Mouse (Mus musculus) E14TG2a.4 (cell line): ENCODE data around the gene Mark1.

Source experiments
- CTCF ChIP-seq: conservative IDR thresholded peaks from 2 replicates; pipeline ENCODE4 v1.5.1; 2014; ENCODE audit warnings: low read length
- NANOG ChIP-seq: IDR thresholded peaks from 2 replicates; pipeline ENCODE4 v1.6.1; 2014; ENCODE audit warnings: borderline replicate concordance, low read length, mixed read lengths
- POU5F1 ChIP-seq: IDR thresholded peaks from 2 replicates; pipeline ENCODE4 v1.6.1; 2014; ENCODE audit warnings: low read length, borderline replicate concordance

DNA sequence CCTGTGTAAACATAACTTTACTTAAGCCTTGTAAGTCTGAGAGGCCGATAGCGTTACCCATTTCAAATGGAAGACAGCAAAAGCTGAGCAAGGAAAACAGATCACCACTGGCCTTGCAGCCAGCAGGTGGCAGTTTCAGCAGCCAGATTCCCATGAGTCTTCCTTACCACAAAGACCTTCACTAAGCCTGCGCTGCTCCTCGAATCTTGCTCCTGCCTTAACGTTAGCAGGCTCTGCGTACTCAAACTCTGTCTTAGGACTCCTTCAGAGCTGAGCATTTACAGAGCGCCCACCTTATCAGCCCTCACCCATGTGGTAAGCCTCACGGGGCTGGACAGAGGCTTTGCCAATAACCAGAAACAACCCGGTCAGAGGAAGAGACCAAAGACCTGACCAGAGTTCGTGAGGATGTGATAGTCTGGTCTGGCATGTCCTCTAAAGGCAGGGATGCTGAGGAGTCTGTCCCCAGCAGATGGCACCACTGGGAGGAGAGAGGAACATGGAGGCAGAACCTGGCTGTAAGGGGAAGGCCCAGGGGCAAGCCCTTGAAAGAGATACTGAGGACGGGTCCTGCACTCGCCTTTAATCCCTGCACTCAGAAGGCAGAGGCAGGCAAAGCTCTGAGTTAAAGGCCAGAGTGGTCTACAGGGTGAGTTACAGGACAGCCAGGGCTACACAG lies 33.5 kb downstream of the Mark1 start:
- TF ChIP-seq CTCF (peak; percentile 25), NANOG (no peak), POU5F1 (no peak)
